Mouse (Mus musculus): ENCODE data around the gene Cldn18.

The Cldn18 gene

DNA sequence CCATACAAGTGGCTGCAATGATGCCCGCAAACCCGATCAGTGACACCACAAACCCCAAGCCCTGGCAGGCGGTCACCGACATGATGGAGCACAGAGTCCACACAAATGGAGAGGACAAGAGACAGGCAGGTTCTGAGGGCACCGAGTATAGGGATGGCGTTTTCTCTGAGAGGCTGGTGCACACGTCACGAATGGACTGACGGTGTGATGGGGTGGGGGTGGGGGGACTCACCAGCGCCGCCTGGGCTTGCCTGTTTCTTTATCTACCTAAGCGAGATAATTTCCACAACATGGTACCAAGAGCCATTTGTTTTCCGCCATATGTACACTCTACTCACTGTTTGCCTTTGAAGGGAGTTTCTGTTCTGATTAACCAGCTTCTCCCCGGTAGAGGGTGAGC, at the start of gene Cldn18:
Gene Cldn18 (minus strand): TSS at position 134 of the 400 bp plus-strand sequence.
- no peak for DNase-seq (ENCODE audit: low read depth, low spot score)

DNA sequence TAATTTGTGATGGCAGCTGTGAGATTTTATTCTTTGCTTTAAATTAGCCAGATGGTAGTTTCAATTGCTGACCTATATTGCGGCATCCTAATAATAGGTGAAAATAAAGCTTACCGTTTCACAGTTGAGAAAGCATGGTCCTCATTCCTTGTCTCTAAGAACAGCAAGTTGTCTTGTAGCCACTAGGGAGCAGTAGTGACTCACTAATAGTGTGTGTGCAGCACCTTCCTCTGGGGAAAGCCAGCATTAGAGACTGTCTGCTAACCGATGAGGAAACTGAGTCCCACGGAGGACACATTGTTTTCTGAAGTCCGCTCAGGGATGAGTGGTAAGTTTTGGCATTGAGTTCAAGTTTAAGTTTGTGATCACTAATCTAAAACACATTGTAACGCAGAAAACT, 46.5 kb upstream of the Cldn18 start:
- no peak for DNase-seq (ENCODE audit: low read depth, low spot score)

DNA sequence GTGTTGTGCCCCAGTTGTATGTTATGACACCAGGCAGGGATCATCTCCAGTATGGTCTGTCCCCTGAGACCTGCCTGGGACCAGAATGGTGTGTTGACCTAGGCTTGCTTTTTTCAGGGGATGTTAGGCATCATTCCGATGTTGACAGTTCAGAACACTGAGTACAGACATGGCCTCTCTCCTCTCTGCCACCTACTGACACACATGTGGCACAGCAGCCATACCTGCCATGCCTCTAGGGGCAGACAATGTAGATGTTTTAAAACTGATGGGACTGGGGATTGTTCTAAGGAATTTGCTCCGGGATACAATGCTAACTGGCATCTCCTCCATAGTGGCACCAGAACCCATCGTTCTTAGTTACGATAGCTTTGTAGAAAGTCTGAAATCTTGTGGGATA, 33.2 kb upstream of the Cldn18 start:
- no peak for DNase-seq (ENCODE audit: low read depth, low spot score)

DNA sequence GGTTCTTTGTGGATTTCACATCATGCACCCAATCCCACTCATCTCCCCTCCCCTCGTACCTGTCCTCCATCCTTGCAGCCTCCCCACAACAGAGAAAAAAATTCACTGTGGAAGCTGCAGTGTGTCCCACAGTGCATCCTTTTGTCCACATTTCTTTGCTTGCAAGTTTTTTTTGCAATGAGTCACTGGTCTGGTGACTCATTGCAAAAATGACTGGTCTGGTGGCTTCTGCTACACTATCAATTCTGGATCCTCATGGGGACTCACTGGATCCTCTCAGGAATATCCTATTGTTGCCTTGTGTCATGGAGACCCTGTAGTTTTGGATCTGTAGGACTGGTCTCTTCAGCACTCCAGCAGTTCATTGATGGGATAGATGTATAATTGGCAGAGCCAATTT, 31.2 kb upstream of the Cldn18 start:
- no peak for DNase-seq (ENCODE audit: low read depth, low spot score)

DNA sequence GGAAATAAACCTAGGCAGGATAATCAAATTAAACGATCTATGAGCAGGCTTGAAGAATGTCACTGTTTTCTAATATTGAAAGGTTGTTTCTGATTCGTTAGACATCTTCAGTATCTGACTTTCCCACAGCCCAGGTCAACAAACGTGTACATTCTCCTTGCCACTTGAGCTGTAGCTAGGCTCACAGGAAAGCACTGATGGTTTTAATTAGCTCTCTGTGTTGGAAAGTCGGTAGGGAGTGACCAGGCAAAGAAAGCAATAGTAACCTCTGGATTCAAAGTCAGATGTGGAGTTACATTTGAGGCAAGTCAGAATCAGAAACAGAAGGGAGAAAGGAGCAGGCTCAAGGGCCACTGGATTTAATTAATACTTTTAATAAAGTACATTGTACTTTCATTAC, 30.7 kb upstream of the Cldn18 start:
- DNase-seq (ENCODE audit: low read depth, low spot score), result no peak

DNA sequence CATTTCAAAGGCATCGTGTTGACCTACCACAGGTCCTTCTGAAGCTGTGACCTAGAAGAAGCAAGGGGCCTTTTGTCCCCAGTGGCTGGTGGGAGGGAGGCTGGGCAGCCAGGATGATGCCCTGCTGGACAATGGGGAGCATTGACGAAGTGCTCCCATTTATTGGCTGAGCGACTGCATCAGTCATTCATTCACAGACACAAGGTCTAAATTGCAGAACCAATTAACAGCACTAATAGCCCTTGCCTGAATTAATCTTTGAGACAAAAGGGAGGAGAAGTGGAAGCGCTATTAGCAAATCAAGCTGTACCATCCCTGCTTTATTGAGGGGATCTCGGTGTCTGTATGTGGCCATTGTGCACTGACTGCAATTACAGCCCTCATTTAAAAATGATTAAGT, 27.5 kb upstream of the Cldn18 start:
- no peak for DNase-seq (ENCODE audit: low read depth, low spot score)

DNA sequence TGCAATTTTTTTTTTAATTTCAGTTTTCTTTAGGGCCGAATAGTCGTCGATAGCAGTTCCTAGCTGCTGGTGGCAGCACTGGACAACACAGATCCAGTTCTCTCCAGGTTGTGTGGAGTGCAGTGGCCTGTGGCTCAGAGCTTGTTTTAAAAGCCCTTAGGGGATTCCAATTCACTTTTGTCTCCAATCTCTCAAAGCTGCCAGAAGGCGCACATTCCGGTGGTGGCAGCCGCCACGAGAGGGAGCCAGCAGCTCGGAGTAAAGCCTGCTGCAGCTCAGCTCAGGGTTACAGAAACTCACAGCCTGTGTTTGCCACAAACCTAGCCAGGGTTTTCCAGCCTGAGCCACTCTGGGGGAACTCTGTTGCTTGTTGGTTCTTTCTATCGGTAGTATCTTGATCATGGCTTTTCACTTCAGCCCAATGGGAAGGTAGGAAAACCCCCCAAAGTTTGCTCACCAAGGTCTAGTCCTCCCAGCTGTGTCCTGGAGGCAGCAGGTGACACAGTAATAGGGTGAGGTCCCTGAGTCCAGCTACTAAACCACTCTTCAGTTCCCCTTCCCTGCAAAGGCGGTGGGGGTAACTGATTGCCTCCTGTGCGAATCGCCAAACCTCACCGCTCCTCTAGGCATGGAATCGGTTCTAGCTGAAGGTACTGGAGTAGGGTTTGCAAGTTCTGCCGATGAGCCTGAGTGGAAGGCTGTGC, 13.0 kb upstream of the Cldn18 start:
- no peak for DNase-seq (ENCODE audit: low read depth, low spot score)

DNA sequence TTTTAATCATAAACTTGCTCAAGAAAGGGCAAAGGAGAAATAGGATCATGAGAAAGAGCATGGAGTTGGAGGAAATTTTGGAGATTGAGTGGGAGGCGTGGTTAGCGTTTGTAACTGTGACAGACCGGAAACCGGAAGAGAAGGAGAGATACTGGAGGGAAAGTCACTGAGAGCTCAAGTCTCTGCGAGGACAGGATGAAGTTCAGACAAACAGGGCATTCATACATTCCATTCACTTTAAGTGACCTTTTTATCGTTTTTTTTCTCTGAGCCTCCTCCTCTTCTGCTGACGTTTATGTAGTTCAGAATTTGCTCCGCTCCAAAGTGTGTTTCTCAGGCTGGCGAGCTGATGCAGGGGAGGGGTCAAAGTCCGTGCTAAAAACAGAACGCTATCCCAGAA, 10.8 kb upstream of the Cldn18 start:
- DNase-seq (ENCODE audit: low read depth, low spot score), result no peak

DNA sequence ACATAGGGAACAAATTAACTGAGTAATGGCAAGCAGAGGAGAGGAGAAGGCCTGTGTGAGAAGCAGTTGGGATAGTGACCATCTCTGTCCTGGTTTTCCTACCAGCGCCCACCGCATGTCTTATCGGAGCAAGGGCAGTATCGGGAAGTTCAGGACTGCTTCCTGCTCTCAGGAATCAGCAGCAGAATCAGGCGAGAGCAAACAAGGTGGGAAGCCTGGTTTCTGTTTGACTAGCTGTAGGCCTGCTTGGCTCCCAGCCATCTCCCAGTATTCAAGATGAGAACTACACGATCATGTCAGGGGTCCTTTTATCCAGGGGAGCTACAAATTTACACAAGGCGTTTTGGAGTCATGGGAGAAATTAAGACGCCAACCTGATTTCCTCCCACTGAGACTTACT, 8.2 kb upstream of the Cldn18 start:
- DNase-seq (ENCODE audit: low read depth, low spot score), result no peak

DNA sequence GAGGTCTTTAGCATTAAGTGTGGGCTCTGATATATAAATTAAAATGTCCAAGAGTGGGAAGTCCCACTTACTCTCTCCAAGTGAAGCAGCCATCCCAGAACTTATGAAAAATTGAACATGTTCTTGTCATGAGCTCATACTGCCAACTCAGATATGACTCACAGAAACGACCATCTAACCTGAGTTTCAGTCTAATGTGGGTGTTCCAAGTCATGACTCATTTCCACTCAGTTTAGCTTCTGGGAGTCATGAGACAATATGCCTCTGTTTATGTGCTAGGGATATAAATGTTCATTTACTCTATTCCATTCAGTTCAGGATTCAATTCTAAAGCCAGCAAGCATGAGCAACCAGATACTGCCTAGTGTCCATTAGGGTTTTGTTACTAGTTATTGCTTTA, 2.9 kb upstream of the Cldn18 start:
- DNase-seq (ENCODE audit: low read depth, low spot score), result no peak

DNA sequence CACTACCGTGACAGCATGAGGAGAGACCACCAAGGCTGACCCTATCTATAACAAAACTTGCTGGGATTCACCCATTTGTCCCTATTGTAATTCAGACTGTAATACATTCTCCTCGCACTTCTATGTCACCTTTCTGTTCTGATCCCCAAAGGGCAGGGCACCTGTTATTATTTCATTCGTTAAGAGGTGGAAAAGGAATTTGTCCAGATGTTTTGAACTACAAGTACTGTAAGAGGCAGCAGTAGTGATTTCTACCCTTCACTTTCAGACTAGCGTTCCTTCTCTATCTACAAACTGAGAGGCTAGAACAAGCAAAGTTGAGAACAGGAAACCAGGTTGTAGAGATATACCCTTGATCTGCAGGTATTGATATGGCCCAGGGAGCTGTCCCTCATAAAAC, 6.8 kb downstream of the Cldn18 start:
- DNase-seq (ENCODE audit: low read depth, low spot score), result no peak

DNA sequence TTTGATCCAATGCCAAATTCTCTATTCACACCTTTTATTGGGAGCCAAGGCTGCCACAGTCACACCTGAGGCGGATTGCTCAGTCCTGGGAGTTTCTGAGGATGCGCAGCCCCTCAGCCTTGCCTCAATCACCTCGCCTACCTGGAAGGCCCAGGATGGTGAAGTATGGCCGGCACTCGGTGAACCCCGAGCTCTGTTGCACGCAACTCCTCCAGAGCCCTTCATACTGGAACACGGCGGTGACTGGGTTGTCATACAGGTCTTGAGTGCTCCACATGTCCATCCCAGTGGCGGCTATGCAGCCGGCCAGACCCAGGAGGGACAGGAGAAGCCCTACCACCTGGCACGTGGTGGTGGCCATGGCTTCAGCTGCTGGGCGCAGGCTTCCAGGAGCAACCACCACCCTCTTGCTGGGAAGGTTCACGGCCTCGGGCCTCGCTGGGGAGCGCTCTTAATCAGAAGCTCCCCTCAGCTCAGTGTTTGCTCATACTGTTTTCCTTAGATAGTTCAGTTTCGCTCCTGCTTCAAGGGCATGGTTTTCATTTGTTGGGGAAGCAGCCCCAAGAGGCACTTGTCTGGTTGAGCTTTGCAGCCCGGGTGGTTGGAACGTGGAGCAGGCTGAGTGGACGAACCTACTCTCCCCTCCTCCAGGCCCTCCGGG, 7.3 kb downstream of the Cldn18 start:
- DNase-seq (ENCODE audit: low read depth, low spot score), result no peak

DNA sequence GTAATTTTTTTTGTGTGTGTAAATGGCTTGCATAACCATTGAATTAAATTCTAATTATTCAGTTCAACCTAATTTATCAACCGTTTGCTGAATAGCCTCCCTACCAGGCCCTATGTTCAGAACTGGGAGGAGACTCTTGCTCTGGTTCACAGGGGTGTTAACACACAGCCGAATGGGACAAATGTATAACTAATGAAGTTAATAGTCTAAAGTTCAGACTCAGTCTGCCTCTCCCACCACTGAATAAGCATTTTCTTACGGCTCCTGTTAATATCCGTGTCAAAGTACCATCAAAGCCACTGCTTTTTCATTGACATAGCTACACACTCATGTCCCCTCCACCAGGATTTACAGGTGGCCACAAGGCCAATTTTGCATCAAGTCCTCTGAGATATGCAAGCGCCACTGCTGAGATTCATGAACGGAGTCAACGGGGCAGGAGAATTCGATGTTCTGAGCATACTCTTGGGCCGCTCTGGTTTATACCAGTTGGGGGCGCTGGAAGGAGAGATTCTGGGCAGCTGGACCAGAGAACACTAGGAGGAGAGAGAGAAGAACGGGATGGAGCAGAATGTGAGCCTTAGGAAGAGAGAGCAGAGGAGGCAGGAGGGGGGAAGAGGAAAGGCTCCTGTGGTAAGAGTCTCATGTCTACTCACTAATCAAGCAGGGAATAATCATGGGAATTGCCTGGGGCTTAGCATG, 9.5 kb downstream of the Cldn18 start:
- no peak for DNase-seq (ENCODE audit: low read depth, low spot score)

DNA sequence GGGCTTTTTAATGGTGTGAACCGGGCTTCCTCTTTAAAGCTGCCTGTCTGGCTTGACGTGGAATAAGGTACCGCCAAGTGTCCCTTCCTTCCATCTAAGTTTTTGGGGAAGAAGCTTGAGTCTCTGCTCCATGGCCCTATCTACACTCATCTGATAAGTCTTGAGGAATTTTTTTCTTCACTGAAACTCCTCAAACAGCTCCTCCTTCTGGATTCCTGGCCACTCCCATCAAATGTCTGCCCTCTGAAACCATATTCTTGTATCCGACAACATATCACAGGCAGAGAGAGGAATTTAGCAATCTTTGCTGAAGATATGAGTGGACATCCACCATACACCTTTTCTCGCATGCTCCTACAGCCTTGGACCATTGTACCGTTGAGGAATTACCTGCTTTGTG, 10.8 kb downstream of the Cldn18 start:
- no peak for DNase-seq (ENCODE audit: low read depth, low spot score)

DNA sequence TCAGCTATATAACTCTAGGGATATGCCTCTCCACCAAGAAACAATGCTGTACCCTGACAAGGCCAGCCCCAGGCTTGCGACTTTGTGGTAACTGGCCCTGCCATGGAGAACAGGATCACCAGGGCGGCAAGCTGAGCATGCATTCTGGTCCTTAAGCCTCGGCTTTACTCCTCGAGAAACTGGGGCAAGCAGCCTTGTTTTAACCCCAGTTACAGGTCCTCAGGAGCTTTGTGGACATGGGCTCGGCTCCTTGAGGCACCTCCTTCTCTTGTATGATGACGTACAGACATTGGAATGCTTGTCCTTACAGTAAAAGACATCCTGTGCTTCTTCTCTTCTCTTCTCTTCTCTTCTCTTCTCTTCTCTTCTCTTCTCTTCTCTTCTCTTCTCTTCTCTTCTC, 13.4 kb downstream of the Cldn18 start:
- no peak for DNase-seq (ENCODE audit: low read depth, low spot score)

DNA sequence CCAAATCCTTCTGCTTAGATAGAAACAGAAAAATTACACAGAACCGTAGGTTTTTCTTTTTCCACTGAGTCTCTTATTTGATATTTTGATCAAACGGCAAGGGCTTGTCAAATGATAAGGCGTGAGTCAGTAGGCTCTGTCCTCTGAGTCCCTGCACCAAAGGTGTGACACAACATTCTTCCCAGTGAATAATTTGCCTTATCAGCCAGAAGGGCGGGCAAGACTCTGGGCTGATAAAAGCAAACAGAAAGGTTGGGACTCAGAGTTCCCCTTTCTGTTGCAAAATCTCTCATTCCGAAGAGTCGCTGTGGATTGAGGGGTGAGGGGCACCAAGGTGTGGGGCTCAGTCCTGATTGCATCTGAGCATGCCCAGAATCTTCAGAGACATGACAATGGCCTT, 14.9 kb downstream of the Cldn18 start:
- no peak for DNase-seq (ENCODE audit: low read depth, low spot score)

DNA sequence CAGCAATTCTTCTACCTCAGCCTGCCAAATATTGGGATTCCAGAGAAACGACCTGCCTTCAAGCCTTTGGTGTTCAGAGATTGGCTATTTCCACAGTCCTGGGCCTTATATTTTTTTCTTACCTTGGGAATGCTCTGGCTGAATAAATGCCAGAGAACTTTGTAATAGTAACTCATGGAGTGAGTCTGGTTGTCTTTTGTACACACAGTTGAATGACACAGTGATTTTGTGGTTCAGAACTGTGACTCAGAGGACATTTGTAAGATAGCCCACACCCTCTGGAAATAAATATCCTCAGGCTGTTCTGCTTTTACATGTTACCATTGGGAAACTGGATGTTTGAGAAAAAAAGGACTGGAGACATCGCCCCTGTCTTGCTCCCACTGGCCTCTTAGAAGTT, 15.9 kb downstream of the Cldn18 start:
- no peak for DNase-seq (ENCODE audit: low read depth, low spot score)

DNA sequence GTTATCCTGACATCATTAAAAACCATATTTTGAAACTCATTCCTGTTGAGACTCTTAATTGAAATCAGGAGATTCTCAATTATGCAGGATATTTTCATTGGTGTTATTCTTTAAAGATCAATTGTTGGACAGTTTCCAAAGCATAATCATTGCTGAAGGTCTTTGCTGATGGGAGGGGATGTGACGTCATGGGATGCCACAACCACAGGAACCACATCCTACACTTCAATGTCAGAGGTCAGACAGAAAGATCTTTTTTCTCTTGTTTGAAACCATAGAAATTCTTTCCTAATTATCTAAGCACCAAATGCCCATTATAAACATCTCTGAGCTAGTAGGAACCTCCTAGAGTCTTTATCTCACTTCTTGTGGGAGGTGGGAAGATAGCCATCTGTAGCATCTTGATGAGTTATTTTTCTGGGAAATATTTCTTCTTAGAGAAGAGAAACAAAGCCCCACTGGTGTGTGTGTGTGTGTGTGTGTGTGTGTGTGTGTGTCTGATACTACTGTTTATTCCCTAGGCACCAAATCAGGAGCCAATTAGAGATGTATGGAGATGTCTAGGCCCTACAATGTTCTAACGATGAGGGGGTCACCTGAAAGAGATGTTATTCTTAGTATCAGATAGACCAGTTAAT, 17.2 kb downstream of the Cldn18 start:
- peak; percentile 47 for DNase-seq (ENCODE audit: low read depth, low spot score)

DNA sequence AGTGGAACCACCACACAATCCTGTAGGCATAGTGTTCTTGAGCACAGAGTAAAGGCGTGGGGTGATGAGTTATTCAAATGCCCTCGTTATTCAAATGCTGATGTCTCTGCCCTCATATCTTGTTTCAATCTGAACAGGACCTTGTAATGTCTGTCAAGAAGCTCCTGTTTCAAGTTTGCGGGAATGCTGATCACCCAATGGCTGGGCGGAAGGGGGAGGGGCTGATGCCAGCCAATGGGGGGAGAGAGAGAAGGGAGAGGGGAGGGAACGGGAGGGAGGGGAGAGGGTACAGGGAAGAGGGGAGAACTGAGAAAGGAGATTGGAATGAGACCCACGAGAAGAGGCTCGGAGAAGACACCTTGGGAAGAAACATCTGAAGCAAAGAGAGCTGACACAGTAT, 22.1 kb downstream of the Cldn18 start:
- no peak for DNase-seq (ENCODE audit: low read depth, low spot score)

DNA sequence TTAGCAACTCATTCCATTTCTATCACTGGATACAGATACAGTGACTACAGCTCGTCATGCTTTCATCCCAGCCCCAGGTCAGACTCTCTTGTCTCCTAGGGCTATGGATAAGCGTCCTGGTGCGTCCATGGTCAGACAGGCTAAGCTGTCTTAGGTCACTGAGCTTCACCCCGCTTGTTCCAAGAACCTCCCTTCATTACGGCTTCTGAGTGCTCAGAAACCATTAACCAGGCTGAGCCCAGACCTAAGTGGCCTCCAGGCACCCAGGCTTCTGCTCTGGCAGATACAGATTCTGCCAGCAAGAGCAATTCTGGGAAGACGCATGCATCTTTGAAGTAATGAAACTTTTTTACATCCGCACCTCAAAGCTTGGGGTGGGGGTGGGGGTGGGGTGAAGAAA, 26.7 kb downstream of the Cldn18 start:
- no peak for DNase-seq (ENCODE audit: low read depth, low spot score)

DNA sequence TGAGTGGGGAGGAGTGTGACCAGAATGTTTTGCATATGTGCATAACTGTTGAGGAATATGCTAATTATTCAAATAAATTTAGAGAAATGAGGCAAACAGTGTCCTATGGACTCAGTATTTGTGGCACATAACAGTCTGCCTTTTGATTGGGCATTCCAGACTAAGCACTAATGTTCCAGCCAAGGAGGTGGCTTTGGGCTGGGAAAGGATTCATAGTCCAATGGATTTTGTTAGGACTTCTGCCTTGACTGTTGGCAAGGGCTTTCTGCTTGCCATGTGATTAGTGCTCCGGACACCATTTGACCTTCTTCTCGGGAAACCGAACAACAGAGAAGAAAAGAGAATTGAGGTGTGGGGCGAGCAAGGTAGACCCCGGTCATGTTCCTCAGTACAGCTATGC, 27.3 kb downstream of the Cldn18 start:
- no peak for DNase-seq (ENCODE audit: low read depth, low spot score)

DNA sequence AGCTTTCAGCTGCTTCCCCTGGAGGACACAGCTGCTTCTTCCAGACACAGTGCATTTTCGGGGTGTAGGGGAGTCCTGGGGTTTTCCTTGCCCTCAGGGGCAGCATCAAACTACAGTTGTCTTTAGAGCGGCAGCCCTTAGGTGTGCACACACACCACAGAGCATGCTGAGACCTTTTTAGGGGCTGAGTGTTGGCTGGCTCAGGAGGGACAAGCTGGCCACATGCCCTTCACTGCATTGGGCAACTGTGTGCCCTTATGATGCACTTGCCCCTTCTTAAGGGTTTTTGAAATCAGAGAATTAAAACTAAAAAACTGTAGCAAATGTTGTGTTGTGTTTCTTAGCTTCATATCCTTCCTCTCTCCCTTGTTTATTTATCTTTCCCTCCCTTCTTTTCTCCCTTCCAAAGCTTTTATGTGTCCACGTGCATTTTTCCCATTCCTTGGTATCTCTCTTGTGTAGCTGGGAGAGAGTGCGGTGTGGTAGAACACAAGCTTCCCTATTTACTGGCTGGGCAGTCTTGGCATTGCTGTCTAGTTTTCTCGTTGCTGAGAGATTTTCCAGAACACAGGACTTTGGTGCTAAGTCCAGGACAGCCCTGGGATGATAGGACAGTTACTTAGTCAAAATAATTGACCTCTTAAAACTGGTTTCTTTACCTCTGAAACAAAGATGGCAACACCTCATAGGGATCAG, 31.4 kb downstream of the Cldn18 start:
- no peak for DNase-seq (ENCODE audit: low read depth, low spot score)
